Mouse (Mus musculus): Measurements from ENCODE around the gene Surf6. TPM values are rescaled to one million over a fixed set of nuclear protein-coding genes. Genes with fewer than 3 reads are reported as not detected.

Gene Surf6
- polyA plus RNA-seq (2012; ENCODE audit: insufficient read depth, low replicate concordance) = 6.2 and 13.6 TPM in 2 replicates

DNA sequence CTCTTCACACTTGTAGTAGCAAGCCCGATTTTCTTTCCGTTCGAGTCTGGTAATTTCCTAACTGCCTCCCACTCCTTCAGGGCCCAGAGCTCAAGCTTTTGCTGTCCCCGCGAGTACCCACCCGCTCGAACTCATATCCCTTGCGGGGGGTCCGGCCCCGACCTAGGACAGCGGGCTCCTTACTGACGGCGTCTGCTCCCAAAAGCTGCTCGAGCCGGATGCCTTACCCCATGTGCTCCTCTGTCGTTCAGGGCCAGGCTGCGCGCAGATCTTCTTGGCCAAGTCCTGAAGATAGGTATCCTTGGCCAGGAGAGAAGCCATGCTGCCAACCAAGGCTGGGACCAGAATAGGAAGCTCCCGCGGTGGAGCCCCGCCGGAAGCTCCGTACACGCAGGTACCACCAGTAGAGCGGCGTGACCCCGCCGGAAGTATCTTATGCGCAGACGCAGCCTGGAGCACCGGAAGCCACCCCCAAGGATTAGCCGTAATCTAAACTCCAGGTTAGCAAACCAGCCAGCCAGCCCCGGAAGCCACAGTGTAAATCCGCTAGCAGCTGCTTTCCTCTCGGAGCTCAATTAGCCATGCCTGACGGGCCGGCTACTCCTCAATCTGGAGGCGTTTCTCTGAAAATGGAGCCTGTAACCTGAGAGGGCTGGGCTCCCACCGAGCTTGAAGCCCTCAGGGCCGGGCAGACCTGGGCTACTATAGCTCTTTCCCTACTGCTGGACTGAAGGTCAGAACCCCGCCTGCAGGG, at the start of gene Surf6:
Surf6 (minus strand) TSS at position 413 of the 754 bp plus-strand sequence.
- TF ChIP-seq GATA1 (IDR thresholded peaks at IDR 0.05; ENCODE audit: borderline replicate concordance, low read length) = no peak
- TF ChIP-seq FLI1 (IDR thresholded peaks at IDR 0.05; ENCODE audit: low read length) = peak; percentile 75; the same call in 1 of the 2 replicates
- Histone ChIP-seq H3K27me3 (replicated peaks) (no peaks in the 10 kb centered on the region), H3K9me3 (no peaks in the 10 kb centered on the region), H3K4me1 (peaks cover 75% of the 10 kb centered on the region), H3K36me3 (replicated peaks; ENCODE audit: low read length) (peaks cover 63% of the 10 kb centered on the region), H3K4me3 (replicated peaks) (peak within 1 kb of the TSS; percentile 96)

DNA sequence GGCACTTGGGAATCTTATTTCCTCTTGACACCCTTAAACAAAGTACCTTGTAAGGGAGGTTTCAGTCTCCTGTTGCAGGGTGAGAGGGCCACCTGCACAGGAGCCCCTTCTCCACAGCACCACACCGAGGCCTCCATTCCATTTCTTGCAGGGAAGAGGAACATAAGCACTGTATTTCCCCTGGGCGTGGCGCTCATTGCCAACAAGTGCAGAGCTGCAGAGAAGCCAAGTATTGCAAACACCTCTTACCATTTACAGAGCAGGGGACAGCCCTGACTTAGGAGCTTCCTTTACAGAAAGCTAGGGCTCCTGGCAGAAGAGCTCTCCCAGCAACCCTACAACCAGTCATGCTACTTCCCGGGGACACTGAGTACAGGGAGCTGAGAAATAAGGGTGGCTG, 49.5 kb upstream of the Surf6 start:
- no peak overlapping the region for H3K4me3 ChIP-seq (replicated peaks)
- peaks cover 10% of the 10 kb centered on the region for H3K4me1 ChIP-seq
- H3K9me3 ChIP-seq = no peaks in the 10 kb centered on the region
- no peak for TF ChIP-seq GATA1 (IDR thresholded peaks at IDR 0.05; ENCODE audit: borderline replicate concordance, low read length)
- TF ChIP-seq FLI1 (IDR thresholded peaks at IDR 0.05; ENCODE audit: low read length) = no peak
- no peaks in the 10 kb centered on the region for H3K27me3 ChIP-seq (replicated peaks)
- peaks cover 97% of the 10 kb centered on the region for H3K36me3 ChIP-seq (replicated peaks; ENCODE audit: low read length)

DNA sequence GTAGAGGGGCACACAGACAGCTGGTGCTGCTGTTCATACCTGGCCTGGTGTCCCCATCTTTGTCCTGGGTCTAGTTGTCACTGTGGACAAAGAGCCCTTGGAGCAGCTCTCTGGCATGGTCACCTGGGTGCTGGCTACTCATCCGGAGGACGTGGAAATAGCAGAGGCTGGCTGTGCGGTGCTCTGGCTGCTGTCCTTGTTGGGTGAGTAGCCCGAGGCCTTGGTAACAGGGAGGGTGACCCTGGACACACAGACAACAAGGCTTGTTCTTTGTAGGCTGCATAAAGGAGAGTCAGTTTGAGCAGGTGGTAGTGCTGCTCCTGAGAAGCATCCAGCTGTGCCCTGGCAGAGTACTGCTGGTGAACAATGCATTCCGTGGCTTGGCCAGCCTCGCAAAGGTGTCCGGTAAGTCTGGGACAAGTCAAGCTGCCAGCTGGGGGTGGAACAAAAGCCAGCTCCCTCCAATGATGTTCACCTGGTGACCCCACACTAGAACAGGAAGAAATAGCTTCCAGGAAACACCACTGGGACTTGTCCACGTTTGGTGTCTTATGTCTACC, 48.7 kb upstream of the Surf6 start:
- Histone ChIP-seq H3K27me3 (replicated peaks) (no peaks in the 10 kb centered on the region), H3K4me3 (replicated peaks) (no peak overlapping the region), H3K4me1 (peaks cover 10% of the 10 kb centered on the region), H3K9me3 (no peaks in the 10 kb centered on the region), H3K36me3 (replicated peaks; ENCODE audit: low read length) (peaks cover 98% of the 10 kb centered on the region)
- TF ChIP-seq FLI1 (IDR thresholded peaks at IDR 0.05; ENCODE audit: low read length) = no peak
- no peak for TF ChIP-seq GATA1 (IDR thresholded peaks at IDR 0.05; ENCODE audit: borderline replicate concordance, low read length)

- no peaks in the 10 kb centered on the region for H3K27me3 ChIP-seq (replicated peaks)
- no peaks in the 10 kb centered on the region for H3K9me3 ChIP-seq
- peaks cover 90% of the 10 kb centered on the region for H3K36me3 ChIP-seq (replicated peaks; ENCODE audit: low read length)
- TF ChIP-seq GATA1 (IDR thresholded peaks at IDR 0.05; ENCODE audit: borderline replicate concordance, low read length) (no peak), FLI1 (IDR thresholded peaks at IDR 0.05; ENCODE audit: low read length) (no peak)
- peaks cover 10% of the 10 kb centered on the region for H3K4me1 ChIP-seq
- no peak overlapping the region for H3K4me3 ChIP-seq (replicated peaks)
These were observed 47.7 kb upstream of the Surf6 start for GRCm38 (mm10) chr2:26950411-26950810.

DNA sequence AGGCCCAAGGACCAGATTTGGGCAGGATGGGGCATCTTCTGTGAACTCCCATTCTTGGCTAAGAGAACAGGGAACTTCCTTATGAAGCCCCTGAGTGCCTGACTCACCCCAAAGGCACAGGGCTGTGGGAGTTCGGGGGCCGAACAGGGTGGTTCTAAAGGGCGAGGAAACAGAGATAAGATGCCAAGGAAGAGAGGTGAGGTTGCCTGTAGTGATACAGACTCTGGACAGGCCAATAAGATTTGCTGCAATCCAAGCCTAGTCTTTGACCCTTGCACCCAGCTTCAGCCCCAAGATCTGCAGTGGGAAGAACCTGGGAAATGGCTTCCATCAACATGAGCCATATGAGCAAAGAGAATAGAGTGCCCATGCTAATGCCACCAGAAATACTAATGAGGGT, 40.6 kb upstream of the Surf6 start:
- no peak overlapping the region for H3K4me3 ChIP-seq (replicated peaks)
- H3K9me3 ChIP-seq = no peaks in the 10 kb centered on the region
- peaks cover 6% of the 10 kb centered on the region for H3K27me3 ChIP-seq (replicated peaks)
- H3K4me1 ChIP-seq = peaks cover 43% of the 10 kb centered on the region
- TF ChIP-seq GATA1 (IDR thresholded peaks at IDR 0.05; ENCODE audit: borderline replicate concordance, low read length) (no peak), FLI1 (IDR thresholded peaks at IDR 0.05; ENCODE audit: low read length) (no peak)
- H3K36me3 ChIP-seq (replicated peaks; ENCODE audit: low read length) = peaks cover 20% of the 10 kb centered on the region

DNA sequence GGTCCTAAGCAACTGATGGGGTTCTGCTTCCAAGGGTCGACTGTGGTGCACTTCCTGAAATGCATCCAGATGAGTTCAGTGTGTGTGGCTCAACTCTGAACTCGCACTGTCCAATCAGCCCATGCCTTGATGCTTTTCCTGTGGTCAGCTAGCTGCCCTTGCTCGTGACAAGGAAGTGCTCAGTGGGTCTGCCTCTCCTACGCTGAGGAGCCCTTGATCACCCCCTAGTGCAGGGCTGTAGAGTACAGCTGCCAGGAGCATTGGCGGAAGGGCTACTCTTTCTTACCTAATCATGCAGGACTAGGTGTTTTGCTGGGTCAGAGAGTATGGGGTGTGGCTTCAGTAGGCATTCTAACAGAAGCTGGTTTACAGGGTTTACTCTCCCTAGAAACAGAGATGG, 38.9 kb upstream of the Surf6 start:
- TF ChIP-seq FLI1 (IDR thresholded peaks at IDR 0.05; ENCODE audit: low read length) = no peak
- no peak for TF ChIP-seq GATA1 (IDR thresholded peaks at IDR 0.05; ENCODE audit: borderline replicate concordance, low read length)
- Histone ChIP-seq H3K4me3 (replicated peaks) (peak overlapping the region; percentile 80), H3K4me1 (peaks cover 52% of the 10 kb centered on the region), H3K36me3 (replicated peaks; ENCODE audit: low read length) (peaks cover 3% of the 10 kb centered on the region), H3K27me3 (replicated peaks) (peaks cover 6% of the 10 kb centered on the region), H3K9me3 (no peaks in the 10 kb centered on the region)

- peaks cover 5% of the 10 kb centered on the region for H3K36me3 ChIP-seq (replicated peaks; ENCODE audit: low read length)
- H3K4me3 ChIP-seq (replicated peaks) = peak overlapping the region; percentile 31
- no peaks in the 10 kb centered on the region for H3K9me3 ChIP-seq
- H3K27me3 ChIP-seq (replicated peaks) = no peaks in the 10 kb centered on the region
- TF ChIP-seq FLI1 (IDR thresholded peaks at IDR 0.05; ENCODE audit: low read length) (no peak), GATA1 (IDR thresholded peaks at IDR 0.05; ENCODE audit: borderline replicate concordance, low read length) (no peak)
- H3K4me1 ChIP-seq = peaks cover 70% of the 10 kb centered on the region
These were observed 33.7 kb upstream of the Surf6 start for GRCm38 (mm10) chr2:26936425-26936824.

DNA sequence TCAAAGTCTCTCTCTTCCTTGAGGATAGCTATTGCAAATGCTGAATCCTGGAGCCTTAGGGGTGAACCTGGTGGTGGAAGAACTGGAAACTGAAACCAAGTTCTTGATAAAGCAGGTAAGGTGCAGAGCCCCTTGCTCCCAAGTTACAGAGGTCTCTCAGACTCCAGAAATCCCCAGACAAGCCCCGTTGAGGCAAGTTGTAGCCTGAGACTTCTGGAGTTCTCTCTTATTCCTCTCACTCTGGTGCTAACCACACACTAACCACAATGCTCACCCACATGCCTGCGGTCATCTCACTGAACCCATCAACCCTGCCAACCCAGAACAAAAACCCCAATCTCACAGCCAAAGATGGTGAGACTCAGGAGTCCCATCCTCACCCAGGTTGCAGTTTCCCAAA, 32.6 kb upstream of the Surf6 start:
- no peaks in the 10 kb centered on the region for H3K27me3 ChIP-seq (replicated peaks)
- H3K36me3 ChIP-seq (replicated peaks; ENCODE audit: low read length) = peaks cover 16% of the 10 kb centered on the region
- H3K9me3 ChIP-seq = no peaks in the 10 kb centered on the region
- H3K4me3 ChIP-seq (replicated peaks) = peak overlapping the region; percentile 18
- TF ChIP-seq FLI1 (IDR thresholded peaks at IDR 0.05; ENCODE audit: low read length) (no peak), GATA1 (IDR thresholded peaks at IDR 0.05; ENCODE audit: borderline replicate concordance, low read length) (no peak)
- peaks cover 70% of the 10 kb centered on the region for H3K4me1 ChIP-seq

GRCm38 (mm10) chr2:26933304-26934055, 30.8 kb upstream of the Surf6 start, which contains the start of the genes Surf4 and Stkld1:
Surf4 (minus strand) TSS chr2:26933928.
Stkld1 (plus strand) TSS chr2:26934047.
- H3K4me1 ChIP-seq = peaks cover 80% of the 10 kb centered on the region
- H3K27me3 ChIP-seq (replicated peaks) = no peaks in the 10 kb centered on the region
- TF ChIP-seq GATA1 (IDR thresholded peaks at IDR 0.05; ENCODE audit: borderline replicate concordance, low read length) = no peak
- no peak for TF ChIP-seq FLI1 (IDR thresholded peaks at IDR 0.05; ENCODE audit: low read length)
- H3K36me3 ChIP-seq (replicated peaks; ENCODE audit: low read length) = peaks cover 33% of the 10 kb centered on the region
- peak within 1 kb of the TSS; percentile 100 for H3K4me3 ChIP-seq (replicated peaks)
- no peaks in the 10 kb centered on the region for H3K9me3 ChIP-seq
